Mouse (Mus musculus): ENCODE data around the gene Ski.

DNA sequence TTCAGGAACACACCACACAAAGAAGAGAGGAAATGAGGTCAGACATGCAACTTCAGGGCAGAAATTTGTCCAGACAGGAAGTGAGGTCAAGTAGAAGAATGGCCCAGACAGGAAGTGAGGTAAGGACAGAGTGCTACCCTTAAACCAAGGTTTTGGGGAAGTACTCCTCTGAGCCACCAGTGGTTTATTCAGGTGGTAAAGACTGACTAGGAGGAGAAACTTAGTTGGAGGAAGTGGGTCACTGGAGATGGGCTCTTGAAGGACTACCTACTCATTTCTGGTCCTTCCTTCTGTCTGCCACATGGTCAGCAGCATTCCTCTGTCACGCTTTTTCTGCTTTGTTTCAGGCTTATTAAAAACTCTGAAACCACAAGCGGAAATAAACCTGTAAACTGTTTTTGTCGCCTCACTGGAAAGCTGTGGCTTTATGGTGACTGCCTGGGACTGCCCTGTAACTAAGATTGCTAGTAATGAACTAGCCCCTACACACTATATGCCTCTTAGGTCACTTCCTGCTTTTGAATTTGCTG is 21.5 kb downstream of the Ski start:
- TF ChIP-seq CTCF (IDR thresholded peaks at IDR 0.05; ENCODE audit: extremely low read depth, insufficient read depth, insufficient read length, insufficient replicate concordance) (no peak), POLR2A (IDR thresholded peaks at IDR 0.05; ENCODE audit: low read depth, low read length) (no peak)
